Mouse (Mus musculus) central nervous system, embryonic 18 days (tissue): Measurements from ENCODE around the gene Aym1. TPM values are rescaled to one million over a fixed set of nuclear protein-coding genes. Genes with fewer than 3 reads are reported as not detected.

Experiments
- polyA plus RNA-seq: library from polyadenylated mRNA; depleted of rRNA; stranded (reverse); fragments of >200 nt; gene quantifications from 2 replicates; pipeline ENCODE4 v1.2.3, GENCODE M21; 2012; rRNA removed

Aym1 gene
- polyA plus RNA-seq: not detected in 2 replicates

DNA sequence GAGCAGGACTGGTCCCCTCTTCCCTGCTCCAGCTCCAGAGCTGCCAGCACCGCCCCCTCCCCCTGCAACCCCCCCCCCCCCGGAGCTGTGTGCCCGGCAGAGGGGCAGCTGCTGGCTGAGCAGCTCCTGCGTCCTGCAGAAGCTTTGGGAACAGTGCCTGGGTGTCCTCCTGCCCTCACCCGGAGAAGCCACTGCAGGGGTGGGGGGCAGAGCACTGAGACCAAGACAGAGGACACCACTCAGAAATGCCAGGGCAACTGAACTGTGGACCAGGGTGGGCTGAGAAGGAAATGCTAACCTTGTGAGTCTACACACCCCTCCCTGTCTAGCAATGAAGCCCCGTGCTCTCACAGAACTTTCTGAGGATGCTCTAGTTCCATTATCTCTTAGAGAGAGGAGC lies at the start of gene Aym1:
TSS of gene Aym1 (plus strand) at position 109 of the 400 bp plus-strand sequence.

DNA sequence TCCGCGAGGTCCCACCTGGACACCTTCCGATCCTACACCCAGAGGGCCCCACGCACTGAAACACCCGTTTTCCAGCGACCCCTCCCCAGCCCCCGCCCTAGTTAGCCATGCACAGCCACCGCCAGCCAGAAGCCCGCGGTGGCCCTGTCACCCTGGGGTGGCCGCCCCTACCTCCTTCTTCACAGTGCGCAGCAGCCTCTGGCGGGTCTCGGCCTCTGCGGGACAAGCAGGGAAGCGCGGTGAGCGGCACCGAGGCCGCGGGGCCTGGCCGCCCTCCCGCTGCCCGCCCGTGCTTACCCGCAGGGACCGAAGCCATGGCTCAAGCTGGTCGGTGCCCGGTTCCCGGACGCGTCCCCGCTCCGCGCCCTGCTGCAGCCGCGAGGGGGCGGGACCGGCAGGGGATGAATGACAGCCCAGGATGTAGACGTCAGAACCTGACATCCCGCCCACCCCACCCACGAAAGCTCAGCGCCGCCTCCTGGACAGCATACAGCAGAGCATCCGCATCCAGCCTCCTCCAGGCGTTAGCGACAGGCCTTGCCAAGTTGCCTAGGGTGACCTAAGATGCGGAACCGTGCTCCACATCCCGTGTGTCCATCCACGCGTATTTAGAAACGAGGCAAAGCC lies 46.6 kb upstream of the Aym1 start, which contains the start of gene Sgsm1:
TSS of gene Sgsm1 (minus strand) at position 410 of the 627 bp plus-strand sequence.

Other genes starting within 250 kb of the Aym1 start
- gene 2900026A02Rik, start 136.1 kb upstream of the Aym1 start, polyA plus RNA-seq: 7.0 and 8.5 TPM in 2 replicates
- 0.04 and 0.07 TPM in 2 replicates for gene Tmem211, start 130.4 kb upstream of the Aym1 start, polyA plus RNA-seq
- gene Sgsm1, start 46.5 kb upstream of the Aym1 start, polyA plus RNA-seq: 39.3 and 45.0 TPM in 2 replicates
- 14.5 and 15.7 TPM in 2 replicates for gene Wscd2, start 133.0 kb downstream of the Aym1 start, polyA plus RNA-seq